Mouse (Mus musculus) heart, postnatal 0 days (tissue): ENCODE results near the gene Fat3.

Experiments
- CTCF ChIP-seq: IDR thresholded peaks from 2 replicates; pipeline ENCODE4 v1.5.1; 2016; ENCODE audit warnings: antibody characterized with exemption, control low read depth, low read depth
- EP300 ChIP-seq: IDR thresholded peaks from 2 replicates; pipeline ENCODE4 v1.6.1; 2016; ENCODE audit warnings: antibody characterized with exemption, low read depth

GRCm38 (mm10) chr9:15937837-15938514, 563.1 kb downstream of the Fat3 start:
- TF ChIP-seq EP300: no peak
- TF ChIP-seq CTCF: peak; percentile 10; the same call in 1 of the 2 replicates
